Mouse (Mus musculus) right cerebral cortex, postnatal 10 days (tissue): ENCODE data around the gene Ifitm5.

Experiments used
- DNase-seq, 2 experiments: peaks; one replicate each; pipeline ENCODE4 v3.0.0; 2021; ENCODE audit warnings: low spot score in 2 of 2

Gene Ifitm5

GRCm38 (mm10) chr7:140902036-140902875 is 47.8 kb downstream of the Ifitm5 start:
- no peak for DNase-seq

DNA sequence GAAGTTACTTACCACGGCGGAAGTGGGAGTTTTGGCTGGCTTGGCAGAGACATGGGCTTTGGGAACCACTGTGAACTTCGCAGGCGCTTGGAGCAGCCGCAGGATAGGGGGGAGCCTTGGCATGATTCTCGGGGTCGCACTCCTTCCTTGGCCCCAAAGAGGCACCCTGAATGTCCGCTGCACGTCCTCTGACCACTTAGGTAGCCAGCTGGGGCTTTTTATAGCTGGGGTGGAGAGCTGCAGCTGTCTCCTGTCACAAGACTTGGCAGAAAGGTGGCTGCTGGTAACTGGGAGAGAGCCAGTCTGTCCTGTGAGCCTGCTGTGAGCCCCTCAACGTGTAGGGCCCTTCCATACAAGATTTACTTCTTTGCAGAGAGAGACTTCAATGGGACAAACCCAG is 49.9 kb downstream of the Ifitm5 start, which contains the start of gene Cox8b:
Gene Cox8b, minus strand, starts transcription at position 227 of the 400 bp plus-strand sequence.
- DNase-seq: no peak

DNA sequence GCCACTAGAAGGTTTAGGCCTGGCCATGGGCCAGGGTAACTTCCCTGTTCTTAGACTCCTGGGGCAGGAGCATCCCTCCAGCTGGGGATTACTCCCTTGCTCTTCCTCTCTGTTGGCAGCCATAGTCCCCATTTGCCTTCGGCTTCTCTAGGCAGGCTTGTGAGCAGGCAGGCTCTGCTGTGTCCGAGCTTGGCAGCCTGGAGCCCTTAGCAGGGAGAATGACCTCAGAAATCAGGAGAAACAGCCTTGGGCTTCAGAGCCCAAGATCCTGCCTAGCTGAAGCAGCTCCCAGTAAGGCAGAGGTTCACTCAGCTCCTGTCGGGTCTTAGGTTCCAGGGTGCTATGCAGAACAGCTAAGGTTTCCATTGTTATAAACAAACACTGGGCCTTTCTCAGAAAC is 51.0 kb downstream of the Ifitm5 start:
- no peak for DNase-seq
